Mouse (Mus musculus) hindbrain, embryonic 14.5 days (tissue): ENCODE data around the gene Fbxo40. TPM values are rescaled to one million over a fixed set of nuclear protein-coding genes. Genes with fewer than 3 reads are reported as not detected.

Experiments used
- ATAC-seq: fragments of 200-750 bp; cut with Nextera tagmentation; 2 replicates; pipeline ENCODE4 v1.8.0; 2017; ENCODE audit warnings: moderate number of reproducible peaks, mild to moderate bottlenecking, moderate TSS enrichment, moderate library complexity; ENCODE audit not compliant: low FRiP score
- DNase-seq: peaks from one replicate; pipeline ENCODE4 v3.0.0-alpha.2; 2015; ENCODE audit warnings: low spot score
- H3K27ac ChIP-seq: fragments of 300-500 bp; sonication (generic); 2 replicates; pipeline ENCODE4 v1.5.1; 2014; ENCODE audit warnings: mild to moderate bottlenecking, moderate library complexity
- H3K27me3 ChIP-seq: fragments of 300-500 bp; sonication (generic); 2 replicates; pipeline ENCODE4 v1.6.1; 2014; ENCODE audit warnings: mild to moderate bottlenecking, low read length, mixed read lengths; ENCODE audit not compliant: control insufficient read depth, insufficient read depth
- H3K36me3 ChIP-seq: fragments of 300-500 bp; sonication (generic); replicated peaks from 2 replicates; pipeline ENCODE4 v1.6.1; 2014; ENCODE audit not compliant: control insufficient read depth, insufficient read depth
- H3K4me1 ChIP-seq: fragments of 300-500 bp; sonication (generic); replicated peaks from 2 replicates; pipeline ENCODE4 v1.6.1; 2014; ENCODE audit warnings: antibody characterized with exemption, low read length, mixed read lengths; ENCODE audit not compliant: control insufficient read depth, insufficient read depth
- H3K4me2 ChIP-seq: fragments of 300-500 bp; sonication (generic); replicated peaks from 2 replicates; pipeline ENCODE4 v1.6.1; 2014; ENCODE audit warnings: mild to moderate bottlenecking, moderate library complexity
- H3K4me3 ChIP-seq: fragments of 300-500 bp; sonication (generic); replicated peaks from 2 replicates; pipeline ENCODE4 v1.5.1; 2014; ENCODE audit warnings: mild to moderate bottlenecking, low read length
- H3K9ac ChIP-seq: fragments of 300-500 bp; sonication (generic); 2 replicates; pipeline ENCODE4 v1.6.1; 2014
- H3K9me3 ChIP-seq: fragments of 300-500 bp; sonication (generic); 2 replicates; pipeline ENCODE4 v1.6.1; 2016; ENCODE audit warnings: low read length; ENCODE audit not compliant: control insufficient read depth
- WGBS: fragments of 180-500 bp; shearing (Covaris S2); extraction: QIAGEN DNeasy Blood & Tissue Kit; methylation state at CpG from one replicate; pipeline ENCODE4 v1.1.7; 2014; 5-methylcytosine and 5-hydroxymethylcytosine counted together
- polyA plus RNA-seq: library from polyadenylated mRNA; unstranded; fragments of >200 nt; fragmentation: Nextera tagmentation; extraction: Ambion mirVana; gene quantifications from 2 replicates; pipeline ENCODE4 v1.2.1, GENCODE M21; 2014

Fbxo40 gene
- polyA plus RNA-seq: 0.09 TPM in 1 of 2 replicates, not detected in the other

GRCm38 (mm10) chr16:36989999-36990625, at the start of gene Fbxo40:
TSS of gene Fbxo40 (minus strand) at chr16:36990467.
- ATAC-seq: no peak
- no peak within 1 kb of the TSS for H3K27ac ChIP-seq
- WGBS: 82% methylated on average over 18 of the region's 18 CpGs
- H3K9me3 ChIP-seq: no peaks in the 10 kb centered on the region
- no peak within 1 kb of the TSS for H3K4me3 ChIP-seq
- no peak within 1 kb of the TSS for H3K9ac ChIP-seq
- H3K4me1 ChIP-seq: no peaks in the 10 kb centered on the region
- no peak within 1 kb of the TSS for H3K4me2 ChIP-seq
- H3K36me3 ChIP-seq: no peaks in the 10 kb centered on the region
- H3K27me3 ChIP-seq: no peaks in the 10 kb centered on the region
- DNase-seq: no peak

- DNase-seq (no peak), ATAC-seq (no peak)
- Histone ChIP-seq H3K27me3 (no peaks in the 10 kb centered on the region), H3K4me3 (no peak overlapping the region), H3K4me1 (no peaks in the 10 kb centered on the region), H3K4me2 (no peak overlapping the region), H3K36me3 (peaks cover 5% of the 10 kb centered on the region), H3K27ac (no peak overlapping the region), H3K9me3 (no peaks in the 10 kb centered on the region), H3K9ac (no peak overlapping the region)
- WGBS: 93% methylated on average over 8 of the region's 8 CpGs
These were observed 44.5 kb upstream of the Fbxo40 start for GRCm38 (mm10) chr16:37034751-37035150.

- H3K27me3 ChIP-seq: no peaks in the 10 kb centered on the region
- H3K36me3 ChIP-seq: peaks cover 5% of the 10 kb centered on the region
- DNase-seq: no peak
- ATAC-seq: no peak
- H3K4me2 ChIP-seq: no peak overlapping the region
- no peak overlapping the region for H3K27ac ChIP-seq
- WGBS: 85% methylated on average over 3 of the region's 3 CpGs
- H3K4me3 ChIP-seq: no peak overlapping the region
- H3K4me1 ChIP-seq: no peaks in the 10 kb centered on the region
- H3K9ac ChIP-seq: no peak overlapping the region
- no peaks in the 10 kb centered on the region for H3K9me3 ChIP-seq
These were observed 41.7 kb upstream of the Fbxo40 start for GRCm38 (mm10) chr16:37031996-37032395.

- no peak overlapping the region for H3K4me2 ChIP-seq
- H3K36me3 ChIP-seq: no peaks in the 10 kb centered on the region; the same call in 1 of the 2 replicates
- H3K9ac ChIP-seq: no peak overlapping the region
- H3K4me3 ChIP-seq: no peak overlapping the region
- H3K27me3 ChIP-seq: no peaks in the 10 kb centered on the region
- H3K27ac ChIP-seq: no peak overlapping the region
- DNase-seq: no peak
- ATAC-seq: no peak
- 94% methylated on average over 3 of the region's 3 CpGs for WGBS
- no peaks in the 10 kb centered on the region for H3K4me1 ChIP-seq
- H3K9me3 ChIP-seq: no peaks in the 10 kb centered on the region
These were observed 37.3 kb upstream of the Fbxo40 start for GRCm38 (mm10) chr16:37027581-37027980.

- H3K27ac ChIP-seq: no peak overlapping the region
- H3K4me3 ChIP-seq: peak overlapping the region; percentile 67
- no peak for ATAC-seq
- H3K27me3 ChIP-seq: no peaks in the 10 kb centered on the region
- no peaks in the 10 kb centered on the region; the same call in 1 of the 2 replicates for H3K36me3 ChIP-seq
- H3K4me2 ChIP-seq: peak overlapping the region; percentile 86
- no peaks in the 10 kb centered on the region for H3K9me3 ChIP-seq
- H3K9ac ChIP-seq: peak overlapping the region; percentile 52
- DNase-seq: no peak
- peaks cover 13% of the 10 kb centered on the region for H3K4me1 ChIP-seq
- 61% methylated on average over 5 of the region's 5 CpGs for WGBS
These were observed 22.1 kb upstream of the Fbxo40 start for GRCm38 (mm10) chr16:37012336-37012735.

- peak overlapping the region; percentile 86 for H3K4me2 ChIP-seq
- under 1% methylated on average over 26 of the region's 26 CpGs for WGBS
- no peaks in the 10 kb centered on the region for H3K27me3 ChIP-seq
- DNase-seq (no peak), ATAC-seq (peak; percentile 67)
- H3K4me1 ChIP-seq: peaks cover 13% of the 10 kb centered on the region
- H3K27ac ChIP-seq: no peak overlapping the region
- peak overlapping the region; percentile 67 for H3K4me3 ChIP-seq
- no peaks in the 10 kb centered on the region for H3K9me3 ChIP-seq
- H3K36me3 ChIP-seq: no peaks in the 10 kb centered on the region; the same call in 1 of the 2 replicates
- peak overlapping the region; percentile 52 for H3K9ac ChIP-seq
These were observed 21.6 kb upstream of the Fbxo40 start for GRCm38 (mm10) chr16:37011922-37012289.

GRCm38 (mm10) chr16:37011061-37011921, 21.0 kb upstream of the Fbxo40 start, which contains the start of gene Polq:
TSS of gene Polq (plus strand) at chr16:37011786.
- H3K36me3 ChIP-seq: no peaks in the 10 kb centered on the region; the same call in 1 of the 2 replicates
- H3K4me3 ChIP-seq: peak within 1 kb of the TSS; percentile 67
- H3K9ac ChIP-seq: peak within 1 kb of the TSS; percentile 52
- peak; percentile 98 for ATAC-seq
- WGBS: 6% methylated on average over 30 of the region's 30 CpGs
- peak within 1 kb of the TSS; percentile 86 for H3K4me2 ChIP-seq
- no peaks in the 10 kb centered on the region for H3K9me3 ChIP-seq
- peaks cover 13% of the 10 kb centered on the region for H3K4me1 ChIP-seq
- peak; percentile 95 for DNase-seq
- H3K27me3 ChIP-seq: no peaks in the 10 kb centered on the region
- H3K27ac ChIP-seq: no peak within 1 kb of the TSS

- no peaks in the 10 kb centered on the region for H3K27me3 ChIP-seq
- H3K9me3 ChIP-seq: no peaks in the 10 kb centered on the region
- no peak overlapping the region for H3K27ac ChIP-seq
- no peak overlapping the region; the same call in 1 of the 2 replicates for H3K4me3 ChIP-seq
- H3K36me3 ChIP-seq: no peaks in the 10 kb centered on the region
- DNase-seq: peak; percentile 79
- peak; percentile 52; the same call in 1 of the 2 replicates for ATAC-seq
- WGBS: 59% methylated on average over 4 of the region's 4 CpGs
- H3K4me1 ChIP-seq: peaks cover 13% of the 10 kb centered on the region
- H3K4me2 ChIP-seq: no peak overlapping the region
- H3K9ac ChIP-seq: no peak overlapping the region
These were observed 20.1 kb upstream of the Fbxo40 start for GRCm38 (mm10) chr16:37010370-37010769.

GRCm38 (mm10) chr16:37009262-37009661, 19.0 kb upstream of the Fbxo40 start:
- Histone ChIP-seq H3K4me1 (peaks cover 13% of the 10 kb centered on the region), H3K27me3 (no peaks in the 10 kb centered on the region), H3K4me2 (no peak overlapping the region), H3K9ac (no peak overlapping the region), H3K27ac (no peak overlapping the region), H3K36me3 (no peaks in the 10 kb centered on the region), H3K4me3 (no peak overlapping the region), H3K9me3 (no peaks in the 10 kb centered on the region)
- 68% methylated on average over 6 of the region's 6 CpGs for WGBS
- ATAC-seq: no peak
- no peak for DNase-seq
